Mouse (Mus musculus) hindbrain, embryonic 15.5 days (tissue): ENCODE measurements around the gene Rpp25l. TPM values are rescaled to one million over a fixed set of nuclear protein-coding genes. Genes with fewer than 3 reads are reported as not detected.

Experiments used
- ATAC-seq: fragments of 200-750 bp; cut with Nextera tagmentation; 2 replicates; pipeline ENCODE4 v1.8.0; 2017; ENCODE audit warnings: low read depth, moderate number of reproducible peaks, moderate TSS enrichment; ENCODE audit not compliant: low FRiP score
- H3K27ac ChIP-seq: fragments of 300-500 bp; sonication (generic); replicated peaks from 2 replicates; pipeline ENCODE4 v1.5.1; 2015; ENCODE audit warnings: mild to moderate bottlenecking, inconsistent platforms
- H3K27me3 ChIP-seq: fragments of 300-500 bp; sonication (generic); 2 replicates; pipeline ENCODE4 v1.6.1; 2015; ENCODE audit warnings: control low read depth, inconsistent platforms
- H3K36me3 ChIP-seq: fragments of 300-500 bp; sonication (generic); 2 replicates; pipeline ENCODE4 v1.6.1; 2015; ENCODE audit warnings: control low read depth, inconsistent platforms
- H3K4me1 ChIP-seq: fragments of 300-500 bp; sonication (generic); replicated peaks from 2 replicates; pipeline ENCODE4 v1.6.1; 2015; ENCODE audit warnings: control low read depth, inconsistent platforms
- H3K4me2 ChIP-seq: fragments of 300-500 bp; sonication (generic); 2 replicates; pipeline ENCODE4 v1.6.1; 2015; ENCODE audit warnings: moderate library complexity, mild to moderate bottlenecking, inconsistent platforms
- H3K4me3 ChIP-seq: fragments of 300-500 bp; sonication (generic); 2 replicates; pipeline ENCODE4 v1.5.1; 2015; ENCODE audit warnings: mild to moderate bottlenecking, inconsistent platforms
- H3K9ac ChIP-seq: fragments of 300-500 bp; sonication (generic); 2 replicates; pipeline ENCODE4 v1.6.1; 2015; ENCODE audit warnings: inconsistent platforms
- H3K9me3 ChIP-seq: fragments of 300-500 bp; sonication (generic); 2 replicates; pipeline ENCODE4 v1.6.1; 2016; ENCODE audit warnings: control low read depth, inconsistent platforms
- WGBS: fragments of 180-500 bp; shearing (Covaris S2); methylation state at CpG from one replicate; pipeline ENCODE4 v1.1.7; 2015; 5-methylcytosine and 5-hydroxymethylcytosine counted together
- polyA plus RNA-seq: library from polyadenylated mRNA; unstranded; fragments of >200 nt; fragmentation: Nextera tagmentation; extraction: Ambion mirVana; gene quantifications from 2 replicates; pipeline ENCODE4 v1.2.1, GENCODE M21; 2015

The Rpp25l gene
- polyA plus RNA-seq, 1 experiment from 2014 or later = 58.8 TPM

GRCm38 (mm10) chr4:41731052-41731765, 17.9 kb upstream of the Rpp25l start, which contains the start of gene Arid3c:
Gene Arid3c, minus strand, starts transcription at chr4:41731142.
- no peaks in the 10 kb centered on the region for H3K9me3 ChIP-seq
- H3K4me2 ChIP-seq = peak within 1 kb of the TSS; percentile 61
- peaks cover 22% of the 10 kb centered on the region for H3K4me1 ChIP-seq
- H3K27me3 ChIP-seq = peaks cover 68% of the 10 kb centered on the region
- WGBS = 2% methylated on average over 50 of the region's 50 CpGs
- H3K27ac ChIP-seq = no peak within 1 kb of the TSS
- ATAC-seq = no peak
- peak within 1 kb of the TSS; percentile 23; the same call in 1 of the 2 replicates for H3K9ac ChIP-seq
- H3K4me3 ChIP-seq = peak within 1 kb of the TSS; percentile 35
- H3K36me3 ChIP-seq = no peaks in the 10 kb centered on the region

GRCm38 (mm10) chr4:41726826-41727621, 13.7 kb upstream of the Rpp25l start:
- Histone ChIP-seq H3K9ac (no peak overlapping the region), H3K27ac (peak overlapping the region; percentile 44; the same call in 1 of the 2 replicates), H3K27me3 (peaks cover 73% of the 10 kb centered on the region), H3K4me3 (no peak overlapping the region), H3K36me3 (no peaks in the 10 kb centered on the region), H3K4me2 (peak overlapping the region; percentile 30; the same call in 1 of the 2 replicates), H3K4me1 (peaks cover 40% of the 10 kb centered on the region), H3K9me3 (no peaks in the 10 kb centered on the region)
- no peak for ATAC-seq
- WGBS = 12% methylated on average over 20 of the region's 20 CpGs

DNA sequence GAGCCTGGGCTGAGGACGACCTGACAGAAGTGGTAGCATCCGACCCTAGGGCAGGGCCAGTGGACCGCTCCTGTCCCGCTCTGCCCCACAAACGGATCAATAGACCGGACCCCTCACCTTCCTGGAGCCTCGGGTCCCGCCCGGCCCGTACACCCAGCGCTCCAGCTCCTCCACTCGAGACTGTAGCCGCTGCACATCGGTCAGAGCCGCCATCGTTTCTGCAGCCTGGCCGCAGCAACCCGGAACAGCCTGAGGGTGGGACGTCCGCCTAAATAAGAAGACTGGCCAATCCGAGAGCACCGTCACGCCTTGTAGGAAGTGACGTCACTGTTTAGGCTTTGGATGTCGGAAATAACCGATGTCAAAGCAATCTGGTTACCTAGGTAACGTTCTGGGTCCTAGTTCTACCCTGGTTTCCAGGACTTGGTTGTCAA, 9.6 kb upstream of the Rpp25l start, which contains the start of gene Dctn3:
Gene Dctn3 (minus strand): TSS at position 253 of the 434 bp plus-strand sequence.
- WGBS = under 1% methylated on average over 27 of the region's 27 CpGs
- H3K27me3 ChIP-seq = peaks cover 40% of the 10 kb centered on the region
- H3K4me1 ChIP-seq = peaks cover 37% of the 10 kb centered on the region
- peaks cover 13% of the 10 kb centered on the region for H3K36me3 ChIP-seq
- no peaks in the 10 kb centered on the region for H3K9me3 ChIP-seq
- H3K4me2 ChIP-seq = peak within 1 kb of the TSS; percentile 69
- ATAC-seq = peak; percentile 95
- peak within 1 kb of the TSS; percentile 83 for H3K9ac ChIP-seq
- peak within 1 kb of the TSS; percentile 62 for H3K27ac ChIP-seq
- H3K4me3 ChIP-seq = peak within 1 kb of the TSS; percentile 82

DNA sequence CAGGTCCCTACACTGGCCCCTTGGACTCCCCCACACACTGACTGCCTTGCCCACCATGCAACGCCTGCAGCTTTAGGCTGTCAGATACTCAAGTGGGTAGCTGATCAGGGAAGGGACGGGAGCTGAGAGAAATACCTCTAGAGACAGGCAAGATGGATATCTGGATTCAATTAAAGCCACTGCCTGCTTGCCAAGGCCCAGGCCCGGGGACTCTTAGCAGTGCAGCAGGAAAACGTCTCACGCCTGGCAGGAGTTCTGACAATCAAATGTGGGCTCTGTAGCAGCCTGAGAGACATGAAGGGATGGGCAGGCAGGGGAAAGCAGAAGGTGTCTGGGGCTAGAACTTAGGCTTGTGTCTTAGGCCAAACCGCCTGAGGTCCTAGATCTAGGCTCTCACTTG, 3.5 kb upstream of the Rpp25l start:
- H3K27ac ChIP-seq = no peak overlapping the region
- no peak for ATAC-seq
- no peaks in the 10 kb centered on the region for H3K9me3 ChIP-seq
- no peak overlapping the region for H3K4me3 ChIP-seq
- H3K9ac ChIP-seq = no peak overlapping the region
- no peak overlapping the region for H3K4me2 ChIP-seq
- H3K4me1 ChIP-seq = peaks cover 32% of the 10 kb centered on the region
- no peaks in the 10 kb centered on the region for H3K27me3 ChIP-seq
- 60% methylated on average over 6 of the region's 6 CpGs for WGBS
- peaks cover 23% of the 10 kb centered on the region for H3K36me3 ChIP-seq

GRCm38 (mm10) chr4:41715596-41715995, 2.3 kb upstream of the Rpp25l start:
- Histone ChIP-seq H3K9ac (no peak overlapping the region), H3K4me1 (peaks cover 36% of the 10 kb centered on the region), H3K36me3 (peaks cover 23% of the 10 kb centered on the region), H3K4me3 (no peak overlapping the region), H3K27ac (no peak overlapping the region), H3K27me3 (no peaks in the 10 kb centered on the region), H3K4me2 (no peak overlapping the region), H3K9me3 (no peaks in the 10 kb centered on the region)
- 80% methylated on average over 5 of the region's 5 CpGs for WGBS
- no peak for ATAC-seq

DNA sequence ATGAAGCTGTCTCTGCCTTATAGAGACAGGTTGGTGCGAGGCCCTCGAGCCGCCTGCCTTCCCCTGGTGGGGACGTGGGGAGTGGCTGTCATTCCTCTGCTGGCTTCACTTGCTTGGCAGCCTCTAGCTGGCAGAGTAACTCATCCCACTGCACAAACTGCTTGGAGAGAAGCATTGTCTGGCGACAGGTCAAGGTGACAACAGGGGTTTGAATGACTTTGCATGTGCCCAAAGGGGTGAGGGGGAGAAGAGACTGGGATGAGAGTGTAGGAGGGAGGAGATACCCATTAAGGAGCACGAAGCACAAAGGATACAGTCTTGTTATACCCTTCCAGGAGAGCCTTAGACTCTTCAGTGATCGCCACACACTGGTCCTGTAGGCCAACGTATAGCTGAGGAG, 1.7 kb upstream of the Rpp25l start:
- H3K4me1 ChIP-seq = peaks cover 36% of the 10 kb centered on the region
- ATAC-seq = no peak
- H3K36me3 ChIP-seq = peaks cover 23% of the 10 kb centered on the region
- H3K4me2 ChIP-seq = no peak overlapping the region
- WGBS = 79% methylated on average over 8 of the region's 8 CpGs
- no peak overlapping the region for H3K9ac ChIP-seq
- H3K27me3 ChIP-seq = no peaks in the 10 kb centered on the region
- no peak overlapping the region for H3K27ac ChIP-seq
- no peak overlapping the region for H3K4me3 ChIP-seq
- no peaks in the 10 kb centered on the region for H3K9me3 ChIP-seq

GRCm38 (mm10) chr4:41714276-41714675, 942 bp upstream of the Rpp25l start:
- Histone ChIP-seq H3K27me3 (no peaks in the 10 kb centered on the region), H3K27ac (no peak overlapping the region), H3K4me2 (peak overlapping the region; percentile 83), H3K9ac (no peak overlapping the region), H3K4me1 (peaks cover 36% of the 10 kb centered on the region), H3K9me3 (no peaks in the 10 kb centered on the region), H3K36me3 (peaks cover 18% of the 10 kb centered on the region), H3K4me3 (peak overlapping the region; percentile 61)
- WGBS = 17% methylated on average over 8 of the region's 8 CpGs
- ATAC-seq = 0 out of 2 replicates have a peak, but pooled peaks have one; percentile 10

DNA sequence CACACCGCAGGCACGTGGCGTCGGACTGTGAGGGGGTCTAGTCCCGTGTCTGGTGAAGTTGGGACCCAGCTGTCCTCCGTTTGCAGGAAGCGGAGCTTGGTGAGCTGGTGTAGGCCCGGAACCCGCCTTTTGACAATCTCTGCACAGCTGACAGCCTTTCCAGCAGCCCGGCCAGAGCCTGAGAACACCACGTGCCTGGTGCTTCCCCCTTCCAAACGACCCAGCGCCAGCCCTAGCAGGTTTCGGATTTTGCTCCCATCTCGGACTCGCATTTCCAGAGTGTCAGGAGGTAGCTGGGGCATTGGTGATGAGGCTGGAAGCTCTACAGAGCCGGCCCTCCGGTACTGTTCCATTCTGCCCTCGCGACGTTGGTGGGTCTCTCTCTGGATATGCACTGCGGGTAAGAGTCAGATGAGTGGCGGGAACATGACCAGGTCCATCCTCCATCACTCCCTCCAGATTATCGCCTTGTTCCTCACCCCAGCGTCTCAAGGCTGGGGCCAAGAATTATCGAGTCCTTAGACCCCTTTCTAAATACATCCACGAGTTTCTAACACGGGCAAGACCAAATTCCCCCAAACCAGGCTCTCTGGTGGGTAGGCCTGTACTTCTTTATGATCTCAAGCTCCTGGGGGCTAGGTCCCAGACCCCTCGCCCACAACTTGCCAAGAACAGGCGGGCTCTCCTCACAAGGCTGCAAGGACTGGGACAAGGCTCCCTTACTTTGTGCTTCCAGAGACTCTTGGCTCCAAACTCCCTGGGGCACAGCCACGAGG, 725 bp downstream of the Rpp25l start:
- peak overlapping the region; percentile 61 for H3K4me3 ChIP-seq
- WGBS = 43% methylated on average over 31 of the region's 31 CpGs
- ATAC-seq = peak; percentile 13; the same call in 1 of the 2 replicates
- peaks cover 7% of the 10 kb centered on the region; the same call in 1 of the 2 replicates for H3K36me3 ChIP-seq
- H3K4me2 ChIP-seq = peak overlapping the region; percentile 83
- H3K27me3 ChIP-seq = no peaks in the 10 kb centered on the region
- peak overlapping the region; percentile 81; the same call in 1 of the 2 replicates for H3K27ac ChIP-seq
- peaks cover 42% of the 10 kb centered on the region for H3K4me1 ChIP-seq
- H3K9ac ChIP-seq = peak overlapping the region; percentile 72
- no peaks in the 10 kb centered on the region for H3K9me3 ChIP-seq

DNA sequence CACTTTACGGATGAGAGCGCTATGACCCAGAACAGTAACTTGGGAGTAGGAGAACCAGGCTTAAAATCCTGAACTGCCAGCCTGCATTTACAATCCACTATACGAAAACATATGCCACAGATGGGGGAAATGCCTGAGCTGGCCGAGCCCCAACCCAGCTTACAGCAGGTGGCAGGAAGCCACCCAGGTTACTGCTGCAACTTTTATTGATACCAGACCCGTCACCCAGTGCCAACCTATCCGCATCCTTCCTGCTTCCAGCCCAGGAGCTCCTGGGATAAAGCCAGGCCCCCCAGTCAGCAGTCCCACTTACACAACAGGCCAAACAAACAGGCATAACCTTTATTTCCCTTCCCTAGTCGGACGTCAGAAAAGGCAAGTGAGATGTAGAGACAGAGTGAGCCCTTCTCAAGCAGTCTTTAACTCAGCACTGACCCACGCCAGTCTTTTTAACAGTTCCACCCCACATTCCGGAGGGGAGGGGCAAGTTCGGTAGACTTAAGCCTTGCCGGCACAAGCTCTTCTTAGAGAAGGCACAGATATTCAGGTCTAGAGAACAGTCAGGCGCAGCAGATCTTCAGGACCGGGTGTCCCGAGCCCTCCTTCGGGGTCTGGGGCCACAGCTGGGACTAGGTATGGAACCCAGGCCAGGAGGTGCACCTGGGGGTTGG, 1.5 kb downstream of the Rpp25l start:
- peak overlapping the region; percentile 83 for H3K4me2 ChIP-seq
- no peak for ATAC-seq
- 72% methylated on average over 16 of the region's 16 CpGs for WGBS
- H3K9me3 ChIP-seq = no peaks in the 10 kb centered on the region
- H3K36me3 ChIP-seq = peaks cover 2% of the 10 kb centered on the region; the same call in 1 of the 2 replicates
- peak overlapping the region; percentile 72 for H3K9ac ChIP-seq
- H3K4me3 ChIP-seq = peak overlapping the region; percentile 61
- H3K27me3 ChIP-seq = no peaks in the 10 kb centered on the region
- no peak overlapping the region for H3K27ac ChIP-seq
- H3K4me1 ChIP-seq = peaks cover 50% of the 10 kb centered on the region

DNA sequence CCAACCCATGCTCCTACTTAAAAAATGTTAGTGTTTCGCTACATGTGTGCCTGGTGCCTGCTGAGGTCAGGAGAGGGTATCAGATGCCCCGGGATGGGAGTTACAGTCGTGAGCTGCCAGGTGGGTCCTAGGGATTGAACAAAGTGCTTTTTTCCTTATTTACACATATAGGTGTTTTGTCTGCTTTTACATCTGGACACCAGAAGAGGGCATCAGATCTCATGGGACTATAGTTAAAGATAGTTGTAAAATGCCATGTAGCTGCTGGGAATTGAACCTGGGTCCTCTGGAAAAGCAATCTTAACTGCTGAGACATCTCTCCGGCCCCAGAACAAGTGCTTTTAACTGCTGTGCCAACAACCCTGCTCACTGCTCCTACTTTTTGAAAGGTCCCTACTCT, 3.1 kb downstream of the Rpp25l start:
- Histone ChIP-seq H3K9me3 (no peaks in the 10 kb centered on the region), H3K36me3 (no peaks in the 10 kb centered on the region), H3K4me1 (peaks cover 55% of the 10 kb centered on the region), H3K4me2 (no peak overlapping the region), H3K4me3 (no peak overlapping the region), H3K27ac (no peak overlapping the region), H3K9ac (no peak overlapping the region), H3K27me3 (no peaks in the 10 kb centered on the region)
- WGBS = 67% methylated on average over 4 of the region's 4 CpGs
- ATAC-seq = no peak

- Histone ChIP-seq H3K9me3 (no peaks in the 10 kb centered on the region), H3K27ac (no peak overlapping the region), H3K4me1 (peaks cover 44% of the 10 kb centered on the region), H3K4me2 (no peak overlapping the region), H3K27me3 (no peaks in the 10 kb centered on the region), H3K4me3 (no peak overlapping the region), H3K9ac (no peak overlapping the region), H3K36me3 (no peaks in the 10 kb centered on the region)
- ATAC-seq = no peak; the same call in 1 of the 2 replicates
- 41% methylated on average over 8 of the region's 8 CpGs for WGBS
Observed at GRCm38 (mm10) chr4:41708192-41708745, 5.1 kb downstream of the Rpp25l start.
